Mouse (Mus musculus) natural killer cell, adult 2 months (primary cell): ENCODE results near the gene Etfa.

Experiments used
- DNase-seq, 2 experiments: peaks; one replicate each; pipeline ENCODE4 v3.0.0; 2022; ENCODE audit warnings: low spot score in 2 of 2

The Etfa gene

DNA sequence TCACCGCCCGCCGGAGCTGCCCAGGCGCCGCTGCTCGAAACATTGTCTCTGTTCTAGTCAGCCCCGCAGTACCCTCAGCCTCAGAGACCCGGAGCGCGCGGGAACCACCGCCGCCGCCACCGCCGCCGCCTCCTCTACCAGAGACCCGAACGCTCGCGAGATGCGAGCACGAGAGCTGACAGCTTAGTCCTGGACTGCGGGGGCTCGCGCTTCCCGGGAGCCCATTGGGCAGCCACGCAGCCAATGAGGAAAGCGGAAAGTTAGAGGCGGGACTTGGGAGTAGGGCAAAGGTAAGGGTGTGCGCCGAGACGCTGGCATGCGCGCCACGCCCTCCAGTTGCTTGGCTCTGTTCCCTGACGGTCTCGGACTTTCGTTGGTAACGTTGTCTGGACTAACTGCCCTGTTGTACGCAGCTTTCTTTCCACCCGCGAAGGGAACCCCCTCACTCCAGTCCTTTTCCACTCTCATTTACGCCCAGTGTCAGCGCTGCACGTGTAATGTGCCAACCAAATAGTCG, at the start of gene Etfa:
Gene Etfa (minus strand): TSS at position 217 of the 517 bp plus-strand sequence.
- peak; percentile 86 to 91 for DNase-seq

DNA sequence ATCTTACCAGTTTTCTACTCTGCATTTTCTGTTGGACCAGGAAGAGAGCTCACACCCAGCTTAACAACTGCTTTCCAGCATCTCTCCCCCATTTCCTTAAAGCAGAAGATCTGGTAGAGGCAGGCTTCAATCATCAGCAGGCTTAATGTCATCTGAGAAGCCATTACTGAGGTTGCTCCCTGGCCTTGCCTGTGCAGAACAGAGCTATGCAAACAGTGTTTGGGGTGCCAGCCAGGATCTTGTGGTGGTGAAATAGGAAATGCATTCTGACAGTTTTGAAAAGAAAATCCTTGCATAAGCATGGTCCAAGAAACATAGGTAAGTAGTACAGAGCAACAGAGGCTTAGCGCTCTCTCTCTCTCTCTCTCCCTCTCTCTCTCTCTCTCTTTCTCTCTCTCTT, 48.9 kb upstream of the Etfa start:
- no peak for DNase-seq

DNA sequence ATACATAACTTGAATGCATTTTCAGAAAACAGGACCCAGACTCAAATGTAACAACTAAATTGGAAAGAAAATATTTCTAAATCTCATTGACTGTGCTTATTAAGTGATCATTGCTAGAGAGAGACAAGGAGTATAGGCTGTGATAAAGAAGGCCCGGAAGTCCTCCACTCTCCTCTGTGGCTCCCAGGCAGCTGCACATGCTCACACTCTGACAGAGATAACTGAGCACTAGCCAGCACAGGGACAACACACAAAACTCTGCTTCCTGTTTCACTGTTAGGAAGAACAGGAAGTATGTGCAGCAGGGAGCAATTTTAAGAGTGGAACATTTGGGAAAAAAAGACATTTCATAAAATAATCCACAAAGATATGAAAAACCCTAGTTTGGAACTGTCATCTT, 42.9 kb upstream of the Etfa start:
- DNase-seq, result no peak

DNA sequence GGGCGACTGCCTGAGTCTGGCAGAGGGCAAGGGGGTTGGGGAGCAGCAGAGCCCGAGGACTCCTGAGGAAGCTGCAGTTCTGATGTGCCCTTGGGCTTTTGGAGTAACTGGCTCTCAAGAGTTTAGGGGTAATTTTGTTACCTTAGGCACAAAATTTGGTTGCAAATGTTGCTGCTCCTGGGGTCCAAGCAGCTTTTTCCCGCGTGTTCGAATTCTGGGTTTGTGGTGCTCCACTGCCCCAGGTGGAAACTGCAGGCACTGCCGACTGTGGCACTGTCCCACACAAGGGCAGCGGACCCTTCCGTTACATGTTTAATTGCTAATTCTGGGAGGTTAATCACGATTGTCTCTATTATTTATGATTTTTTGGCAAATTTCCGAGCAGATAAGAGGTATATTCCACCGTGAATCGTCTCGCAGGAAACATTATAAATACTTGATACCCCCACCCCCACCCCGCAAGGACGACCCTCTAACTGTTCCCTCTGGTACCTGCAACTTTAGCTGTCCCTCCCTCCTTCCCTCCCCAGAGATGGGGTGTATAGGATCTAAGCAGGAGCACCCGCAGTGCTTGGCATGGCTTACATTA, 37.4 kb upstream of the Etfa start:
- DNase-seq, result no peak

DNA sequence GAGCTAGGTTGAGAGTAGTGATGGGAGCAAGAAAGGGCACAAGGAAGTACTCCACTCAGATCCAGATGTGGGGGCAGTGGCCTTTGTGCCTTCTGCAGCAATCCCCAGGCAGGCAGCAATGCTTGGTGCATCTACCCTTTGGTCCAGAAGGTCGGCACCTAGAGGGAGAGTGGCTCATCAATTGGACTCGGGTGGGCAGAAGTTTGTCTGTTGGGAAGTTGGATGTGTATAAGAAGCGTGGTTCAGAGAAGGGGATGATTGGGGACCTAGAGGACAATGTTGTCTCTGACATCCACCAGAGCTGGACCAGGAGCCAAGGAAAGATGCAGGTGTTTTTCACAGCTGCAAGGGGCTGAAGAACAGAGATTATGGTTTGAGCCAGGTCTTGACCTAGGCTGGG, 36.8 kb upstream of the Etfa start:
- no peak for DNase-seq

DNA sequence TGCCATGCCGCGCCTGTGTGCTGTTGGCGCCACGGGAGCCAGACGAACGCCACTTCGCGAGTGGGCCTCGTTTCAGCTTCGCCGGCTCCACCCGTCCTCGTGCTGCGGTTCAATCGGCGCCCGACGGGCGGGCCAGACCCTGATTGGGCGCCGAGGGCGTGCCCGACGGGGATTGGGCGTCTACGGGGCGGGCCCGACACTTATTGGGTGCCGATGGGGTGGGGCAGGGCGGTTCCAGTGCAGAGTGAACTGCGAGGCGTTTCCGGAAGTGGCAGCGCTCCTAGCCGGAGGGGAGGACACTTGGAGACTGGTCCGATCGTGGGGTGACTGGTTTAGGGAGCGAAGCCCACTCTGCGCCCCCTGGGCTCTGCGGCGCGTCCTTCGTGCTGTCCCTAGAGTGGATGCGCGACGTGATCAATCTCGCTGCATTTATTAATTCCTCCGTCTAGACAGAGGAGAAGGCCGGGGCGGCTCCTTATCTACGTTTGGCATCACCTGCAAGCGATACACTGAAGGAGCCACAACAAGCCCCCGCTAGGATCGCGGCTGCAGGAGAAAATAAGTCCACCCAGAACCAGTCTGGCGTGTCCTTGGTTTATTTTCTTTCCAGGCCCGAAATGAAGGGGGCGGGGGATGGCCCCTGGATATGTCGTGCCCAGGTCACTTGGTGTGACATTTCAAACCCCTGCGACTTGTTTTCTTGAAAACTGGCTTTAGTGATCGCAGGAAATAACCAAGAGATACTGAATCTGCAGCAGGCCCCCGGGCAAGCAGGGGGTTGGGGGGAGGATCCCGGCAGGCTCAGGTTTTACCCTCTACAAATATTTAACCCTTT, 34.4 kb upstream of the Etfa start:
- DNase-seq, result peak; percentile 33 to 50

DNA sequence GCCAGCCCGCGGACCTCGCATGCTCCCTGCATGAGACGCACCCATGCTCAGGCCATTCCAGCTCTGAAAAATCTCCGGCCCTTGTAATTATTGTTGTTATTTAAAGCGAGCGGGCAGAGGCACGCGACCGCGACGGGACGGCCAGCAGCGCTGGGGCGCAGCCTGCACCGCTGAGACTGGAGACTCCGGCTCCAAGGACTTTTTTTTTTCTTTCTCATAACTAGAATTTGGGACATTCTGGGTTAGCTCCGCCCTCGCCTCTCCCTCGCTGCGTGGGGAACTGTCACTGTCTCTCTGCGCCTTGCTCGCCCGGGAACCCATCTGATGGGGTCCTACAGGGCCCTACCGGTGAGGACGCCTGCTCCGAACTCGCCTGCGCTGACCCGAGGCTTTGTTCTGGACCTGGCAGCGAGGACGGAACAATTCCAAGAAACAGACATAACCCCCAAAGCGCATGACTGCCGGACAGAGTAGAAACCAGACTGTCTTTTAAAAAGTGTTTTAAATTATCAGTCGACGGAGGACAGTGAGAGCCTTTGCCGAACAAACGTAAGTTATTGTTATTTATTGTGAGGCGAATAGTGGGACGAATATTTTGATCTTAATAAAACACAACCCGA, 33.6 kb upstream of the Etfa start:
- peak in 1 of 2 experiments; percentile 1 for DNase-seq

DNA sequence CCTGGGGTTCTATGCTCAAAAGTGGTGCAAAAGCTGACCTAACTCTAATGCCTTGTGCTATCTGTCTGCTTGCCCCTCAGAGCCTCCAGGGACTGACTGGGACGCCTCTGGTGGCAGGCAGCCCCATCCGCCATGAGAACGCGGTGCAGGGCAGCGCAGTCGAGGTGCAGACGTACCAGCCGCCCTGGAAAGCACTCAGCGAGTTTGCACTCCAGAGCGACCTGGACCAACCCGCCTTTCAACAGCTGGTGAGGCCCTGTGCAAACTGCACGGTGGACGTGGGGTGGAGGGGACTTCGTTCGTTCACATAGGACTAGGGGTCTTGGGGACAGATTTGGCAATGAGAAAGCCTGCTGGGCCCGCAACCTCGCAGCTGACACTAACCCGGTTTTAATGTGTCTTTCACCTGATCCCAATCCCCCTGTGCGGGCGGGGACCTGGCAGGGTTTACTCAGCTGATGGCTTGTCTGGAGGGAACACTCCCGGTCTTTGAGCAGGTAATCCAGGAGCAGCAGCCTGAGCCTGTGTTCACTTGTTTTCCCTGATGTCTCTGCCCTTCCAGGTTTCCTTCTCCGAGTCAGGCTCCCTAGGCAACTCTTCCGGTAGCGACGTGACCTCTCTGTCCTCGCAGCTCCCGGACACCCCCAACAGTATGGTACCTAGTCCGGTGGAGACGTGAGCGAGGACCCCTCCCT, 33.0 kb upstream of the Etfa start:
- peak; percentile 29 to 33 for DNase-seq

DNA sequence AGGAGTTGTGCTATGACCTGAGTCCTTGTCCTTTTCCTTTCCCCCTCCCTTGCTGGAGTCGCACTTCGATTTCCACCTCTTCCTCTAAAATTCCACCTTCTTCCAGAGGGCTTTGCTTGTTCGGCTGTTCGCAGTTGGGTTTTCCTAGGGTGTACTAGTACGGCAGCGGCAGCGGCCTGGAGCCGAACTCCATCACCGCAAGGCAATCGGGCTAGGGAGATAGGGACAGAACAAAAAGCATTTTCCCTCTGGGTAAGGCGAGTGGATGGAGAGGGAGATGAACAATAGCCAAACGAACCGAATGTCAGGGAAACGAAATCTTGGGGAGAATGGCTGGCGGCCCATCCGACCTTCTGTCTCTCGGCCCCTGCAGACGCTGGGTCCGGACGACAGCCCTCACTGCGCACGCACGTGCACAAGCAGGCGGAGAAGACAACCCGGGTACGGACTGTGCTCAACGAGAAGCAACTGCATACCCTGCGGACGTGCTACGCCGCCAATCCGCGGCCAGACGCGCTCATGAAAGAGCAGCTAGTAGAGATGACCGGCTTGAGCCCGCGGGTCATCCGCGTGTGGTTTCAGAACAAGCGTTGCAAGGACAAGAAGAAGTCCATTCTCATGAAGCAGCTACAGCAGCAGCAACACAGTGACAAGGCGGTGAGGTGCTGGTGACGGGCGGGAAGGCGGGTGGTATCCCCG, 31.8 kb upstream of the Etfa start:
- DNase-seq, result peak; percentile 38 to 51

DNA sequence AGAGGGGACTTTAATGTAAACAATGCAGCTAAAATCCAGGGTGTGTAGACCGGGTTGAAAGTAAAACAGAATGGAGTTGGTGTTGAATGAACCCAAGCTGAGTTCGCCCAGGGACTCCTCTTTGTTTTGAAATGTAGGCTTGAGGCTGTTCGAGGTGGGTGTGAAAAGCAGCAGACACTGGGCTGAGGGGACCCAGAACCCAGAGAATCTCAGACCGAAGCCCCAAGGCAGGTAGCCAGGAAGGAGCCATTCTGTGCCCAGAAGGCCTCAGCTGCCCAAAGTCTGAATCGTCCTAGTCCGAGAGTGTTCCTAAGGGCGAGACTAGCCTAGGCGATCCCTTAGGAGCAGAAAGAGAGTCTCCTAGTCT, 31.3 kb upstream of the Etfa start:
- peak; percentile 10 to 13 for DNase-seq

DNA sequence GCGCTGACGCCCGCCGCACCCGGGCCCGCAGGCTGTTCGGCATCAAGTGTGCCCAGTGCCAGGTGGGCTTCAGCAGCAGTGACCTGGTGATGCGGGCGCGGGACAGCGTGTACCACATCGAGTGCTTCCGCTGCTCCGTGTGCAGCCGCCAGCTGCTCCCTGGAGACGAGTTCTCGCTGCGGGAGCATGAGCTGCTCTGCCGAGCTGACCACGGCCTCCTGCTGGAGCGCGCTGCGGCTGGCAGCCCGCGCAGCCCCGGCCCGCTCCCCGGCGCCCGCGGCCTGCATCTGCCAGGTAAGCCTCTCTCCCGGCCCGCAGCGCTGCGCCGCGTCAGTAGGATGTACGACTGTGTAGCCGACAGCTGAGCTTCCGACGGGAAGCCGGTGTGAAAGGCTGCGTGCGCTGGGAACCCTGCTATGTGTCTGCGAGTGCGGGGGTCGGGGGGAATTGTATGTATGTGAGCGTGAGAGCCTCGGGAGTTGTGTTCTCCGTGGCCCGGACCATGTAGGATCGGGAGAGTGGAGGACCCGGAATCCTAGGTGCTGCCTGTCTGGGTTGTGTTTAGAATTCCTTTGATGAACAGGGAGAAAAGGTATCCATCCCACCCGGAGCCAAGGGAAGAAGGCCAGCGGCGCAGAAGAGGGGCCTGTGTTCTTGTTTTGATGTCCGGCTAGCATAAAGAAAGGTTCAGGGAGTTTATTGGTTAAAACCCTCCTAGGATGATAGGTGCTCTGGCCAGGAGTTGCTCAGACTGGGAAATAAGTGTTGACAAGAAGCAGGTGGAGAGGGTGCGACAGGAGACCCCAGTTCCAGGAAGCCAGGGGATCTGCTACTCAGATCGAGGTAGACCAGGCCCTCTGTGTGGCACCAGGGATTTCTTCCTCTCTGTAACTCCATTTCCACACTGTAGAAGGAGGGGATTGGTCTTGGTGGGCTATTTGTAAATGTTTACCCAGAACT, 30.6 kb upstream of the Etfa start:
- DNase-seq, result peak; percentile 4 to 26

DNA sequence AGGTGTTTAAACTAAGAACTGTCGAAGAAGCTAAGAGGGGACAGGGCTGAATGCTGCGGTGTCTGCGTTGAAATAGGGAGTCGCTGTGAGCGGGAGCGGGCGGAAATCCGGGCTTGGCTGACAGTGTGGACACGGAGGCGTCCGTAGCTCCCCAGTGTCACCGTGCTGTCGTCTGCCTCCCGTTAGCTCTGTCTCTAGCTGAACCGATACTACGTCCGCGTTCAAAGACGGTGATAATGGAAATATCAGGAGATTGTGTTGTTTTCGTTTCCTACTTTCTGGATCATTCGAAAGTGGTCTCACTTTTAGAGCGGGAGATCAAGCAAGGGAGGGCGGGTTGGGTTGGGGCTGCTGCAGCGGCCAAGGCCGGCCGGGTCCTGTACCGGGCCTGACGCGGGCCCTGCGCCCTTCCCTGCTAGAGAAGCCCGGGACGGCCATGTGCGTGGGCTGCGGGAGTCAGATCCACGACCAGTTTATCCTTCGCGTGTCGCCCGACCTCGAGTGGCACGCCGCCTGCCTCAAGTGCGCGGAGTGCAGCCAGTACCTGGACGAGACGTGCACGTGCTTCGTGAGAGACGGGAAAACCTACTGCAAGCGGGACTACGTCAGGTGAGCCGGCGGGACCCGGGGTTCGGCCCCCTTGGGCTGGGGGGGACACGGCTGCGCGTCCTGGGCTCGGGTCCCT, 29.8 kb upstream of the Etfa start:
- peak; percentile 14 to 41 for DNase-seq

DNA sequence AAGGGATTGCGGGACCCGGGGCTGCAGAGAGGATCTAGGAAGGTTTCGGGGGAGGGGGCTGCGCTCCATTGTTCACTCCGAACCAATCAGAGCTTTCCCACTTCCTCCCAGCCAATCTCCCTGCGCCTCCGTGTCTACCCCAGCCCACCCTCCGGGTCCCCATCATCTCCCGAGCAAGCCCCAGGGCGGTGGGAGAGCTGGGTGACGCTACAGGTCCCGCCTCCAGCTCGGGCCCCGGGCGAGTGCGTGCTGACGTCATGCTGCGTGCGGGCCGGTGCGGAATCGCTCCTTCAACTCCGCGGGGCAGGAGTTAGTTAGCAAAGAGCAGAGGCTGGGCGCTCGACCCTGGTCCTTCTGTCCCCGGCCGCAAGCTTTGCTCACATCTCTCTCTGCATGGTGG, 28.8 kb upstream of the Etfa start:
- DNase-seq, result peak; percentile 38 to 49

DNA sequence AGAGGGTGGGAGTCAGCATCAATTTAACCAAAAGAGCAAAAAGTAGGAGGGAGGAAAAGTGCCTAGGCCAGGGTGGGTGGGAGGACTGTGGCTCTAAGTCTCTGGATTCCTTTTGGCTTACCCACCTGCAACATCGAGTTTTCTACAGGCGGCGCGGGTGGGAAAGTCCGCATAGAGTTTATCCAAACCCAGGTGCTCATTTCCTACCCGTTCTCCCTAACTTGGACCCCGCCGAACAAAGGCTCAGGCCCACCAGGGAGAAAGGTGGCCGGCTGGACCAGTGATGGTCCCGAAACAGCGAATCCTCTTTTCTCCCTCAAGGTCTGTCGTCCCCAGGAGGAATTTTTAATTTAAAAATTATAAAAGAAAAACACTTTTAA, 28.3 kb upstream of the Etfa start:
- DNase-seq, result peak in 1 of 2 experiments; percentile 12

DNA sequence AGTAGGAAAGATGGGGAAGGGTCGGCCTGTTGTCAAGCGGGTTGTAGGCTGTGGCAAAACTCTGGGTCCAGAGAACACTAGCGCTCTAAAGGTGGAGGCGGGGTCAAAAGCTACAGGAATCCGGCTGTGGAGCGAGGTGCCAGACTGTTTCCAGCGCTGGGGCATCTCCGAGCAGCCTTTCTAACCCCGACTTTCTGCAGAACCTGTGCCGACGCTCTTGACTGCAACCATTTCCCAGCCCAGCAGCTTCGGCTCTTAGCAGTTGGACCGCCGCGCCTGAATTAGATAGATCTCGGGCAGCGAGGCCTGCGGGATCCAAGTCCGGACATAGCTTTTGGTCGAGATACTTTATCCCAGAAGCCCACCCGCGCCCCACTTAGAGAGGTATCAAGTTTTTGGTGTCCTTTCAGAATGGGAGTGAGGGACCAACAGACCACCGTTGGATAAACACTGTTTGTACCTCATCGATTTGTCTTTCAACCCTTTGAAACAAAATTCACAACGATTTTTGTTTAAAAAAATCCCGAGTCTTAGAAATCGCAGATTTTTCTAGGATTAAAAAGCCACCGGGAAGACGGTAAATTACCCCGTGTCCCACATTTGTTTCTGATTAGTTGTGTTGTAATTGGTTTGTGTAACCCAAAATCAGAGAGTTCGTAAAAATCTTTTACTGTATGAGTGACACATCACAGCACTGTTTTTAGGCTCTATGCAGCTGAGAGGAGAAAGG, 27.8 kb upstream of the Etfa start:
- DNase-seq, result peak; percentile 1 to 5

DNA sequence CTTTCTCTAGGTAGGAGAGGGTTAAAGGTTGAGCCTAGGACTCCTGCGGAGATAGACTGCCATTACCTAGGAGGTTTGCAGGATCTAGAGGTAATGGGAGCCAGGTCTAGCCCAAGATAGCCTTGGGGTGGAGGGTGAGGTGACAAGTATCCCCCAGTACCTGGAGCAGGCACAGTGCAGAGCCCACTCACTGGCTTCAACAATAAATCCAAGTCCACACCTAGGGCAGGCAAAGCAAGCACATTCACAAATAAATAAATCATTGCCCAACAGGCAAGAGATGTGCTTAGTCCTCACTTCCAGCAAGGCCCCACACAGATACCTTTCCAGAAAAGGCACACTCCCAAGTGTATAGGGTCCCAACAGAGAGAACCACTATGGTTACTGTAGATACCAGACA, 27.0 kb upstream of the Etfa start:
- no peak for DNase-seq

DNA sequence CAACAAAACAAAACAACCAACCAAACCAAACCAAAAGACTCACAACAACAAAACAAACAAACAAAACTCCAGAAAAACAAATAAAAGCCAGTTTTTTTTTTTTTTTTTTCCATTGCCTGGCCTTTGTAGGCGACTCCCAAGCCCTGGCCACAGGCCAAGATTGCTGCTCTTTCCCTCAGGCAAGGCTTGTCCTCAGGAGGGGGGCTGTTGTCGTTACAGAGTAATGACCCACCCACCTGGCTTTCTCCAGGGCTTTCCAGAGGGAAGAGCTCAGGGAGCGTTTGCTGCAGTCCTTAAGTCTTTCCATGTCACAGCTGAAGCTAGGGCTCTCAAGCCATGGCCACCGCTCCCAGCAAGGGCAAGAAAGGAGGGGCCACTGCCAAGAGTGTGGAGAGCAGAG, 26.3 kb upstream of the Etfa start, which contains the start of gene Isl2:
Gene Isl2 (plus strand): TSS at position 296 of the 400 bp plus-strand sequence.
- no peak for DNase-seq

DNA sequence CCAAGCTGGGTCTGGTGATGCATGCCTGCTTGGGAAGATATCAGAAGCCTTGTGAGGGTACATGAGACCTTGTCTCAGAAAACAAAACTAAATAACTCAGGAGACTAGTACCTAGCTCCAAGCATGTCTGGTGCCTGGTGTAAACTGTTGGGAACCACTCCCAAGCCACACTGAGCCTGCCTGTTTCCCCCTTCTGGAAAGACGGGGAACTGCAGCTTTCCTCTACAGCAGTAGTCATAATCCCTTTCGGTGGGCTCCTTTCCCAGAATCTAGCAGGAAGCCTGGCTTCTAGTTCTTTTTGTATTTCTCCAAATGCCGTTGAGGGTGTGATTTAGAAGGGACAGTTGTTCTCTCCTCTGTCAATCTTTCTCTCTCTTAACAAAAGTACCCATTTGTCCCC, 23.9 kb upstream of the Etfa start:
- DNase-seq, result peak in 1 of 2 experiments; percentile 24

DNA sequence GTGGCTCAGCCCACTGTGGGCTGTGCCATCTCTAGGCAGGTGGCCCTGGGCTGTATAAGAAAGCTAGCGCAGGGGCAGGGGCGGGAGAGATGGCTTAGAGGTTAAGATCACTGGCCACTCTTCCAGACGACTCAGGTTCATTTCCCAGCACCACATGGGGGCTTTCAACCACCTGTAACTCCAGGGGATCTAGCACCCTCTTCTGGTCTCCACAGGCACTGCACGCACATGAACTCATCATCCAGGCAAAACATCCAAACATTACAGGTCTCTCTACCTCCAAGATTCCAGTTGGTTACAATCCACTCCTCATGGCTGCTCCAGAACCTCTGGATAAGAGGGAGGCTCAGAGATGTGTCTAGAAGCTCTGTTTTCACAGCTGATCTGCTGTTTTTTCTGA, 13.7 kb upstream of the Etfa start:
- peak in 1 of 2 experiments; percentile 25 for DNase-seq
